Mouse (Mus musculus) kidney, postnatal 0 days (tissue): ENCODE data around the gene Olfr66. TPM values are rescaled to one million over a fixed set of nuclear protein-coding genes. Genes with fewer than 3 reads are reported as not detected.

ENCODE experiments used
- ATAC-seq: fragments of 200-750 bp; cut with Nextera tagmentation; replicated peaks from 2 replicates; pipeline ENCODE4 v1.8.0; 2017; ENCODE audit warnings: low read depth, moderate number of reproducible peaks, moderate TSS enrichment, moderate library complexity; ENCODE audit not compliant: low FRiP score
- DNase-seq: peaks from one replicate; pipeline ENCODE4 v3.0.0-alpha.2; 2016; ENCODE audit warnings: low spot score
- H3K27ac ChIP-seq: fragments of 300-500 bp; sonication (generic); 2 replicates; pipeline ENCODE4 v1.5.1; 2014; ENCODE audit warnings: mild to moderate bottlenecking
- H3K27me3 ChIP-seq: fragments of 300-500 bp; sonication (generic); 2 replicates; pipeline ENCODE4 v1.6.1; 2014; ENCODE audit warnings: low read length, mixed read lengths; ENCODE audit not compliant: insufficient read depth
- H3K36me3 ChIP-seq: fragments of 300-500 bp; sonication (generic); 2 replicates; pipeline ENCODE4 v1.6.1; 2014; ENCODE audit warnings: low read length, mixed read lengths; ENCODE audit not compliant: insufficient read depth
- H3K4me1 ChIP-seq: fragments of 300-500 bp; sonication (generic); replicated peaks from 2 replicates; pipeline ENCODE4 v1.6.1; 2014; ENCODE audit warnings: antibody characterized with exemption, low read length, mixed read lengths; ENCODE audit not compliant: insufficient read depth
- H3K4me2 ChIP-seq: fragments of 300-500 bp; sonication (generic); 2 replicates; pipeline ENCODE4 v1.6.1; 2014; ENCODE audit warnings: mild to moderate bottlenecking, low read length, moderate library complexity, mixed read lengths
- H3K4me3 ChIP-seq: fragments of 300-500 bp; sonication (generic); replicated peaks from 2 replicates; pipeline ENCODE4 v1.5.1; 2014; ENCODE audit warnings: low read depth, low read length
- H3K9ac ChIP-seq: fragments of 300-500 bp; sonication (generic); 2 replicates; pipeline ENCODE4 v1.6.1; 2014; ENCODE audit warnings: low read depth, low read length
- H3K9me3 ChIP-seq: fragments of 300-500 bp; sonication (generic); replicated peaks from 2 replicates; pipeline ENCODE4 v1.6.1; 2016; ENCODE audit warnings: low read length, inconsistent platforms, mixed read lengths
- CTCF ChIP-seq: IDR thresholded peaks from 2 replicates; pipeline ENCODE4 v1.5.1; 2016; ENCODE audit warnings: antibody characterized with exemption, low read depth, mild to moderate bottlenecking, moderate library complexity
- WGBS: fragments of 180-500 bp; shearing (Covaris S2); extraction: QIAGEN DNeasy Blood & Tissue Kit; methylation state at CpG from one replicate; pipeline ENCODE4 v1.1.7; 2014; 5-methylcytosine and 5-hydroxymethylcytosine counted together
- polyA plus RNA-seq: library from polyadenylated mRNA; unstranded; fragments of >200 nt; fragmentation: Nextera tagmentation; extraction: Ambion mirVana; gene quantifications from 2 replicates; pipeline ENCODE4 v1.2.1, GENCODE M21; 2015

Gene Olfr66
- polyA plus RNA-seq, 1 experiment from 2014 or later: not detected

- TF ChIP-seq CTCF: no peak
- WGBS: 50% methylated on average over 1 of the region's 1 CpGs
- Histone ChIP-seq H3K27me3 (no peaks in the 10 kb centered on the region), H3K4me1 (no peaks in the 10 kb centered on the region), H3K36me3 (no peaks in the 10 kb centered on the region), H3K9me3 (no peaks in the 10 kb centered on the region), H3K9ac (no peak overlapping the region), H3K27ac (no peak overlapping the region), H3K4me2 (no peak overlapping the region), H3K4me3 (no peak overlapping the region)
- DNase-seq (peak; percentile 1), ATAC-seq (peak; percentile 57; the same call in 1 of the 2 replicates)
These were observed 25.2 kb downstream of the Olfr66 start for GRCm38 (mm10) chr7:103860855-103861254.

GRCm38 (mm10) chr7:103859076-103859475 lies 27.0 kb downstream of the Olfr66 start:
- H3K4me1 ChIP-seq: no peaks in the 10 kb centered on the region
- H3K9me3 ChIP-seq: no peaks in the 10 kb centered on the region
- no peak overlapping the region for H3K9ac ChIP-seq
- DNase-seq (no peak), ATAC-seq (no peak)
- H3K4me2 ChIP-seq: no peak overlapping the region
- H3K4me3 ChIP-seq: no peak overlapping the region
- no peak for TF ChIP-seq CTCF
- WGBS: 61% methylated on average over 2 of the region's 2 CpGs
- no peak overlapping the region for H3K27ac ChIP-seq
- no peaks in the 10 kb centered on the region for H3K27me3 ChIP-seq
- H3K36me3 ChIP-seq: no peaks in the 10 kb centered on the region

GRCm38 (mm10) chr7:103854669-103855068 lies 31.4 kb downstream of the Olfr66 start:
- ATAC-seq (no peak), DNase-seq (no peak)
- Histone ChIP-seq H3K4me2 (no peak overlapping the region), H3K36me3 (no peaks in the 10 kb centered on the region), H3K9ac (no peak overlapping the region), H3K27me3 (no peaks in the 10 kb centered on the region), H3K4me1 (no peaks in the 10 kb centered on the region), H3K27ac (no peak overlapping the region), H3K4me3 (no peak overlapping the region), H3K9me3 (no peaks in the 10 kb centered on the region)
- WGBS: 59% methylated on average over 1 of the region's 1 CpGs
- TF ChIP-seq CTCF: no peak

GRCm38 (mm10) chr7:103853090-103853489 lies 33.0 kb downstream of the Olfr66 start, which contains the start of gene Hbb-y:
TSS of gene Hbb-y (minus strand) at chr7:103853216.
- no peak within 1 kb of the TSS for H3K4me2 ChIP-seq
- no peak within 1 kb of the TSS for H3K9ac ChIP-seq
- DNase-seq (no peak), ATAC-seq (no peak)
- no peaks in the 10 kb centered on the region for H3K27me3 ChIP-seq
- no peaks in the 10 kb centered on the region for H3K36me3 ChIP-seq
- H3K9me3 ChIP-seq: no peaks in the 10 kb centered on the region
- no peak for TF ChIP-seq CTCF
- no peak within 1 kb of the TSS for H3K27ac ChIP-seq
- no peak within 1 kb of the TSS for H3K4me3 ChIP-seq
- H3K4me1 ChIP-seq: no peaks in the 10 kb centered on the region
- WGBS: 56% methylated on average over 2 of the region's 2 CpGs

GRCm38 (mm10) chr7:103844525-103845325 lies 41.3 kb downstream of the Olfr66 start:
- 54% methylated on average over 2 of the region's 2 CpGs for WGBS
- Histone ChIP-seq H3K36me3 (no peaks in the 10 kb centered on the region), H3K4me1 (no peaks in the 10 kb centered on the region), H3K27ac (no peak overlapping the region), H3K4me2 (no peak overlapping the region), H3K4me3 (no peak overlapping the region), H3K27me3 (no peaks in the 10 kb centered on the region), H3K9ac (no peak overlapping the region), H3K9me3 (no peaks in the 10 kb centered on the region)
- DNase-seq: no peak
- no peak for TF ChIP-seq CTCF
- no peak for ATAC-seq

- Histone ChIP-seq H3K9me3 (no peaks in the 10 kb centered on the region), H3K4me2 (no peak within 1 kb of the TSS), H3K4me3 (no peak within 1 kb of the TSS), H3K4me1 (no peaks in the 10 kb centered on the region), H3K27ac (no peak within 1 kb of the TSS), H3K9ac (no peak within 1 kb of the TSS), H3K27me3 (no peaks in the 10 kb centered on the region), H3K36me3 (no peaks in the 10 kb centered on the region)
- WGBS: 91% methylated on average over 2 of the region's 2 CpGs
- TF ChIP-seq CTCF: no peak
- DNase-seq (no peak), ATAC-seq (no peak)
These were observed 43.0 kb downstream of the Olfr66 start, which contains the start of gene Hbb-bh1 for GRCm38 (mm10) chr7:103843034-103843433. TSS of gene Hbb-bh1 (minus strand) at chr7:103843164.
